Mouse (Mus musculus) limb, embryonic 13.5 days (tissue): ENCODE measurements around the gene Tenm3. TPM values are rescaled to one million over a fixed set of nuclear protein-coding genes. Genes with fewer than 3 reads are reported as not detected.

Experiments used
- ATAC-seq: fragments of 200-750 bp; cut with Nextera tagmentation; 2 replicates; pipeline ENCODE4 v1.8.0; 2017; ENCODE audit warnings: low read depth, moderate number of reproducible peaks, moderate TSS enrichment; ENCODE audit not compliant: low FRiP score
- H3K27ac ChIP-seq: fragments of 300-500 bp; sonication (generic); 2 replicates; pipeline ENCODE4 v1.5.1; 2015; ENCODE audit warnings: inconsistent platforms, mild to moderate bottlenecking, moderate library complexity
- H3K27me3 ChIP-seq: fragments of 300-500 bp; sonication (generic); 2 replicates; pipeline ENCODE4 v1.6.1; 2015; ENCODE audit warnings: mild to moderate bottlenecking, inconsistent platforms
- H3K36me3 ChIP-seq: fragments of 300-500 bp; sonication (generic); 2 replicates; pipeline ENCODE4 v1.6.1; 2015; ENCODE audit warnings: inconsistent platforms, mild to moderate bottlenecking, moderate library complexity
- H3K4me1 ChIP-seq: fragments of 300-500 bp; sonication (generic); 2 replicates; pipeline ENCODE4 v1.6.1; 2015; ENCODE audit warnings: inconsistent platforms
- H3K4me2 ChIP-seq: fragments of 300-500 bp; sonication (generic); replicated peaks from 2 replicates; pipeline ENCODE4 v1.6.1; 2015; ENCODE audit warnings: inconsistent platforms, mild to moderate bottlenecking, moderate library complexity
- H3K4me3 ChIP-seq: fragments of 300-500 bp; sonication (generic); 2 replicates; pipeline ENCODE4 v1.5.1; 2015; ENCODE audit warnings: moderate library complexity, mild to moderate bottlenecking, inconsistent platforms
- H3K9ac ChIP-seq: fragments of 300-500 bp; sonication (generic); 2 replicates; pipeline ENCODE4 v1.6.1; 2015; ENCODE audit warnings: mild to moderate bottlenecking, inconsistent platforms
- H3K9me3 ChIP-seq: fragments of 300-500 bp; sonication (generic); 2 replicates; pipeline ENCODE4 v1.6.1; 2016; ENCODE audit warnings: inconsistent platforms
- WGBS: fragments of 180-500 bp; shearing (Covaris S2); methylation state at CpG from one replicate; pipeline ENCODE4 v1.1.7; 2015; 5-methylcytosine and 5-hydroxymethylcytosine counted together
- polyA plus RNA-seq: library from polyadenylated mRNA; unstranded; fragments of >200 nt; fragmentation: Nextera tagmentation; extraction: Ambion mirVana; gene quantifications from 2 replicates; pipeline ENCODE4 v1.2.1, GENCODE M21; 2015

Gene Tenm3
- polyA plus RNA-seq, 1 experiment from 2014 or later, result 41.0 TPM

GRCm38 (mm10) chr8:48458373-48458772, 385.4 kb downstream of the Tenm3 start:
- peak overlapping the region; percentile 14; the same call in 1 of the 2 replicates for H3K4me2 ChIP-seq
- H3K9me3 ChIP-seq, result no peaks in the 10 kb centered on the region
- no peak overlapping the region for H3K4me3 ChIP-seq
- H3K9ac ChIP-seq, result no peak overlapping the region
- peaks cover 46% of the 10 kb centered on the region for H3K4me1 ChIP-seq
- WGBS, result 12% methylated on average over 5 of the region's 5 CpGs
- no peaks in the 10 kb centered on the region for H3K36me3 ChIP-seq
- ATAC-seq, result peak; percentile 36; the same call in 1 of the 2 replicates
- peak overlapping the region; percentile 39; the same call in 1 of the 2 replicates for H3K27ac ChIP-seq
- H3K27me3 ChIP-seq, result no peaks in the 10 kb centered on the region

- no peaks in the 10 kb centered on the region for H3K27me3 ChIP-seq
- H3K4me1 ChIP-seq, result peaks cover 42% of the 10 kb centered on the region
- no peaks in the 10 kb centered on the region for H3K36me3 ChIP-seq
- peak overlapping the region; percentile 23 for H3K4me2 ChIP-seq
- no peaks in the 10 kb centered on the region for H3K9me3 ChIP-seq
- no peak for ATAC-seq
- H3K27ac ChIP-seq, result no peak overlapping the region
- H3K4me3 ChIP-seq, result no peak overlapping the region
- WGBS, result 40% methylated on average over 22 of the region's 22 CpGs
- H3K9ac ChIP-seq, result no peak overlapping the region
Observed at GRCm38 (mm10) chr8:48456328-48457124, 387.2 kb downstream of the Tenm3 start.

- Histone ChIP-seq H3K9ac (peak overlapping the region; percentile 36), H3K4me2 (peak overlapping the region; percentile 56), H3K4me3 (peak overlapping the region; percentile 23), H3K9me3 (no peaks in the 10 kb centered on the region), H3K36me3 (no peaks in the 10 kb centered on the region), H3K27ac (peak overlapping the region; percentile 69), H3K27me3 (no peaks in the 10 kb centered on the region), H3K4me1 (peaks cover 37% of the 10 kb centered on the region)
- 11% methylated on average over 7 of the region's 7 CpGs for WGBS
- 0 out of 2 replicates have a peak, but pooled peaks have one; percentile 11 for ATAC-seq
Observed at GRCm38 (mm10) chr8:48451247-48451635, 392.5 kb downstream of the Tenm3 start.

- Histone ChIP-seq H3K4me1 (peaks cover 35% of the 10 kb centered on the region), H3K9me3 (no peaks in the 10 kb centered on the region), H3K27me3 (no peaks in the 10 kb centered on the region), H3K27ac (peak overlapping the region; percentile 69), H3K4me2 (peak overlapping the region; percentile 56), H3K9ac (peak overlapping the region; percentile 36), H3K4me3 (peak overlapping the region; percentile 23), H3K36me3 (no peaks in the 10 kb centered on the region)
- WGBS, result 37% methylated on average over 23 of the region's 23 CpGs
- 0 out of 2 replicates have a peak, but pooled peaks have one; percentile 39 for ATAC-seq
Observed at GRCm38 (mm10) chr8:48450397-48451246, 393.1 kb downstream of the Tenm3 start.

GRCm38 (mm10) chr8:48449625-48450024, 394.1 kb downstream of the Tenm3 start:
- Histone ChIP-seq H3K27ac (no peak overlapping the region), H3K9ac (no peak overlapping the region), H3K36me3 (no peaks in the 10 kb centered on the region), H3K4me1 (peaks cover 35% of the 10 kb centered on the region), H3K4me2 (no peak overlapping the region), H3K27me3 (no peaks in the 10 kb centered on the region), H3K9me3 (no peaks in the 10 kb centered on the region), H3K4me3 (no peak overlapping the region)
- no peak; the same call in 1 of the 2 replicates for ATAC-seq
- WGBS, result 3% methylated on average over 3 of the region's 3 CpGs

GRCm38 (mm10) chr8:48445690-48446089, 398.1 kb downstream of the Tenm3 start:
- Histone ChIP-seq H3K4me1 (peaks cover 21% of the 10 kb centered on the region), H3K36me3 (no peaks in the 10 kb centered on the region), H3K27me3 (no peaks in the 10 kb centered on the region), H3K4me3 (no peak overlapping the region), H3K9me3 (no peaks in the 10 kb centered on the region), H3K27ac (no peak overlapping the region), H3K9ac (no peak overlapping the region), H3K4me2 (no peak overlapping the region)
- ATAC-seq, result no peak
- 90% methylated on average over 4 of the region's 4 CpGs for WGBS

GRCm38 (mm10) chr8:48439491-48439890, 404.3 kb downstream of the Tenm3 start:
- ATAC-seq, result no peak
- H3K9me3 ChIP-seq, result no peaks in the 10 kb centered on the region
- 84% methylated on average over 12 of the region's 12 CpGs for WGBS

GRCm38 (mm10) chr8:48437523-48438207, 406.1 kb downstream of the Tenm3 start:
- Histone ChIP-seq H3K27ac (no peak overlapping the region), H3K27me3 (no peaks in the 10 kb centered on the region)
- 70% methylated on average over 16 of the region's 16 CpGs for WGBS

More at GRCm38 (mm10) chr8:48439491-48439890, 404.3 kb downstream of the Tenm3 start:
- Histone ChIP-seq H3K4me1 (no peaks in the 10 kb centered on the region), H3K27me3 (no peaks in the 10 kb centered on the region), H3K27ac (no peak overlapping the region), H3K4me3 (no peak overlapping the region), H3K36me3 (peaks cover 11% of the 10 kb centered on the region; the same call in 1 of the 2 replicates), H3K4me2 (no peak overlapping the region), H3K9ac (no peak overlapping the region)

GRCm38 (mm10) chr8:48425101-48425500, 418.6 kb downstream of the Tenm3 start:
- H3K27ac ChIP-seq, result no peak overlapping the region
- H3K4me3 ChIP-seq, result no peak overlapping the region
- ATAC-seq, result no peak
- H3K27me3 ChIP-seq, result no peaks in the 10 kb centered on the region
- H3K9ac ChIP-seq, result no peak overlapping the region
- H3K36me3 ChIP-seq, result peaks cover 3% of the 10 kb centered on the region; the same call in 1 of the 2 replicates
- no peaks in the 10 kb centered on the region for H3K9me3 ChIP-seq
- H3K4me1 ChIP-seq, result peaks cover 6% of the 10 kb centered on the region; the same call in 1 of the 2 replicates
- 62% methylated on average over 11 of the region's 11 CpGs for WGBS
- H3K4me2 ChIP-seq, result no peak overlapping the region

More at GRCm38 (mm10) chr8:48437523-48438207, 406.1 kb downstream of the Tenm3 start:
- Histone ChIP-seq H3K4me1 (no peaks in the 10 kb centered on the region), H3K4me2 (no peak overlapping the region), H3K4me3 (no peak overlapping the region), H3K9me3 (no peaks in the 10 kb centered on the region), H3K36me3 (peaks cover 11% of the 10 kb centered on the region; the same call in 1 of the 2 replicates), H3K9ac (no peak overlapping the region)
- no peak for ATAC-seq

GRCm38 (mm10) chr8:48417714-48418113, 426.0 kb downstream of the Tenm3 start:
- H3K4me3 ChIP-seq, result no peak overlapping the region
- H3K9me3 ChIP-seq, result no peaks in the 10 kb centered on the region
- peaks cover 4% of the 10 kb centered on the region for H3K36me3 ChIP-seq
- H3K4me2 ChIP-seq, result no peak overlapping the region
- H3K9ac ChIP-seq, result no peak overlapping the region
- peaks cover 23% of the 10 kb centered on the region for H3K4me1 ChIP-seq
- no peaks in the 10 kb centered on the region for H3K27me3 ChIP-seq
- no peak overlapping the region for H3K27ac ChIP-seq
- 0 out of 2 replicates have a peak, but pooled peaks have one; percentile 21 for ATAC-seq
- WGBS, result 52% methylated on average over 11 of the region's 11 CpGs

- Histone ChIP-seq H3K9ac (no peak overlapping the region), H3K9me3 (peaks cover 11% of the 10 kb centered on the region), H3K4me3 (no peak overlapping the region), H3K27me3 (no peaks in the 10 kb centered on the region), H3K4me2 (no peak overlapping the region), H3K27ac (no peak overlapping the region), H3K36me3 (peaks cover 22% of the 10 kb centered on the region), H3K4me1 (peaks cover 14% of the 10 kb centered on the region)
- ATAC-seq, result no peak
- WGBS, result 96% methylated on average over 8 of the region's 8 CpGs
Observed at GRCm38 (mm10) chr8:48410916-48411315, 432.8 kb downstream of the Tenm3 start.
